Mouse (Mus musculus) testis, postnatal 14 days (tissue): ENCODE results near the gene Ddb1.

Experiments
- DNase-seq: peaks from one replicate; pipeline ENCODE4 v3.0.0; 2021; ENCODE audit warnings: low spot score

Ddb1 gene

GRCm38 (mm10) chr19:10591659-10592377, 13.3 kb upstream of the Ddb1 start:
- no peak for DNase-seq

GRCm38 (mm10) chr19:10598188-10598587, 6.9 kb upstream of the Ddb1 start:
- DNase-seq: no peak

GRCm38 (mm10) chr19:10599648-10600047, 5.5 kb upstream of the Ddb1 start:
- no peak for DNase-seq

GRCm38 (mm10) chr19:10602247-10602769, 2.8 kb upstream of the Ddb1 start:
- DNase-seq: no peak

- DNase-seq: peak; percentile 76
Measured at GRCm38 (mm10) chr19:10602787-10603186, 2.3 kb upstream of the Ddb1 start.

- DNase-seq: peak; percentile 76
Measured at GRCm38 (mm10) chr19:10603660-10604523, 1.2 kb upstream of the Ddb1 start.

GRCm38 (mm10) chr19:10604534-10604933, 593 bp upstream of the Ddb1 start:
- no peak for DNase-seq

GRCm38 (mm10) chr19:10605901-10606622, 935 bp downstream of the Ddb1 start:
- DNase-seq: no peak

GRCm38 (mm10) chr19:10608573-10609240, 3.6 kb downstream of the Ddb1 start:
- no peak for DNase-seq

- DNase-seq: no peak
Measured at GRCm38 (mm10) chr19:10634106-10634871, 29.2 kb downstream of the Ddb1 start, which contains the start of gene Vwce. TSS of gene Vwce (plus strand) at chr19:10634213.

GRCm38 (mm10) chr19:10634872-10635318, 29.8 kb downstream of the Ddb1 start:
- DNase-seq: peak; percentile 30

GRCm38 (mm10) chr19:10637840-10638239, 32.7 kb downstream of the Ddb1 start:
- DNase-seq: no peak

GRCm38 (mm10) chr19:10640080-10640479, 35.0 kb downstream of the Ddb1 start:
- DNase-seq: no peak

GRCm38 (mm10) chr19:10640589-10641378, 35.7 kb downstream of the Ddb1 start:
- no peak for DNase-seq

GRCm38 (mm10) chr19:10645616-10646015, 40.5 kb downstream of the Ddb1 start:
- DNase-seq: no peak

GRCm38 (mm10) chr19:10648156-10648555, 43.0 kb downstream of the Ddb1 start:
- no peak for DNase-seq

GRCm38 (mm10) chr19:10656058-10656457, 50.9 kb downstream of the Ddb1 start:
- DNase-seq: no peak

GRCm38 (mm10) chr19:10657742-10658141, 52.6 kb downstream of the Ddb1 start:
- DNase-seq: no peak

GRCm38 (mm10) chr19:10658406-10658805, 53.3 kb downstream of the Ddb1 start:
- DNase-seq: no peak

- DNase-seq: no peak
Measured at GRCm38 (mm10) chr19:10661373-10661772, 56.2 kb downstream of the Ddb1 start.
